ENCODE assay signal across 17 mouse cellular contexts in genomic region chr6:33078260-33078936, GRCm38 (mm10). TPM values are rescaled to one million over a fixed set of nuclear protein-coding genes. Genes with fewer than 3 reads are reported as not detected.
DNase-seq lines count a peak whose midpoint lies in the region; ATAC-seq lines count a peak whose summit lies in the region.
"Had no signal": no experiment of that assay in that cellular context is flagged by ENCODE, and none has a peak within 500 bp of the region (broad histone marks: within the 10 kb centered on the region; RNA-seq: fewer than 3 reads in every experiment).

No protein-coding gene starts in this region.

- peak overlapping the region; percentile 52 for H3K4me2 ChIP-seq in kidney, embryonic 16.5 days (replicated peaks; ENCODE audit: low read depth, low read length)
- H3K4me2 ChIP-seq in neural tube, embryonic 13.5 days = peak overlapping the region; percentile 42
- H3K4me2 ChIP-seq: embryonic facial prominence, embryonic 13.5 days; limb, embryonic 15.5 days had no signal

- H3K9me3 ChIP-seq in kidney, embryonic 16.5 days (ENCODE audit: low read length) = 0 out of 2 replicates have a peak, but pooled peaks cover 6% of the 10 kb centered on the region
- no peaks in the 10 kb centered on the region for H3K9me3 ChIP-seq in neural tube, embryonic 13.5 days
- H3K9me3 ChIP-seq: embryonic facial prominence, embryonic 13.5 days; limb, embryonic 15.5 days had no signal

- H3K36me3 ChIP-seq in kidney, embryonic 16.5 days (ENCODE audit: insufficient read depth, low read length) = no peaks in the 10 kb centered on the region
- no peaks in the 10 kb centered on the region for H3K36me3 ChIP-seq in neural tube, embryonic 13.5 days
- H3K36me3 ChIP-seq: embryonic facial prominence, embryonic 13.5 days; limb, embryonic 15.5 days had no signal

- intact Hi-C loops in heart, postnatal 10 days (cut with DNase I) = no loop called here

- 15% methylated on average over 19 of the region's 19 CpGs for WGBS in kidney, embryonic 16.5 days
- WGBS in neural tube, embryonic 13.5 days = 30% methylated on average over 19 of the region's 19 CpGs

- 0 out of 2 replicates have a peak overlapping the region, but pooled peaks have one; percentile 34 for H3K27ac ChIP-seq in kidney, embryonic 16.5 days (ENCODE audit: low read length)
- H3K27ac ChIP-seq in neural tube, embryonic 13.5 days (replicated peaks) = 0 out of 2 replicates have a peak overlapping the region, but pooled peaks have one; percentile 49
- H3K27ac ChIP-seq: embryonic facial prominence, embryonic 13.5 days; limb, embryonic 15.5 days; macrophage had no signal

- ATAC-seq in kidney, embryonic 16.5 days (ENCODE audit: low FRiP score, low TSS enrichment) = peak; percentile 93
- ATAC-seq in neural tube, embryonic 13.5 days (ENCODE audit: low read depth) = peak; percentile 50; the same call in 1 of the 2 replicates
- ATAC-seq: liver, postnatal 0 days had no signal

- DNase-seq in adrenal gland, postnatal 14 days = peak; percentile 7
- no peak for DNase-seq in adrenal gland, postnatal 4 days (ENCODE audit: low spot score in 2 of 2)
- DNase-seq in kidney, postnatal 14 days = no peak
- DNase-seq in kidney, postnatal 36 days = peak; percentile 3 to 5
- no peak for DNase-seq in lung, adult 18-20 months
- DNase-seq in heart, postnatal 10 days = no peak
- DNase-seq: adrenal gland, postnatal 25 days; cerebellum, postnatal 25 days; gastrocnemius, postnatal 14 days; liver, postnatal 0 days; midbrain, embryonic 14.5 days; thymus, postnatal 25 days had no signal

- peaks cover 12% of the 10 kb centered on the region; the same call in 1 of the 2 replicates for H3K4me1 ChIP-seq in kidney, embryonic 16.5 days (ENCODE audit: insufficient read depth, low read length)
- H3K4me1 ChIP-seq in neural tube, embryonic 13.5 days (replicated peaks) = peaks cover 13% of the 10 kb centered on the region
- H3K4me1 ChIP-seq: embryonic facial prominence, embryonic 13.5 days; limb, embryonic 15.5 days had no signal

- H3K9ac ChIP-seq in kidney, embryonic 16.5 days (replicated peaks; ENCODE audit: low read length) = peak overlapping the region; percentile 39
- H3K9ac ChIP-seq in neural tube, embryonic 13.5 days = peak overlapping the region; percentile 50; the same call in 1 of the 2 replicates
- H3K9ac ChIP-seq: embryonic facial prominence, embryonic 13.5 days; limb, embryonic 15.5 days; liver, postnatal 0 days had no signal

- H3K4me3 ChIP-seq in kidney, embryonic 16.5 days (ENCODE audit: low read length) = peak overlapping the region; percentile 29
- H3K4me3 ChIP-seq in neural tube, embryonic 13.5 days = peak overlapping the region; percentile 10
- H3K4me3 ChIP-seq: embryonic facial prominence, embryonic 13.5 days; limb, embryonic 15.5 days had no signal

- no peaks in the 10 kb centered on the region for H3K27me3 ChIP-seq in kidney, embryonic 16.5 days (ENCODE audit: insufficient read depth, low read length)
- H3K27me3 ChIP-seq in neural tube, embryonic 13.5 days = no peaks in the 10 kb centered on the region
- H3K27me3 ChIP-seq: embryonic facial prominence, embryonic 13.5 days; limb, embryonic 15.5 days had no signal

RNA-seq across cellular contexts. Expression of gene Chchd3, which starts 18.3 kb away (rescaled TPM):
- total RNA-seq in adrenal gland, postnatal 14 days (2021) = 274 and 287 TPM in 2 replicates
- 100 to 1,000 TPM; 166 to 183 TPM for total RNA-seq in adrenal gland, postnatal 4 days (2021)
- 128 and 129 TPM in 2 replicates for polyA plus RNA-seq in kidney, embryonic 16.5 days (2015; fragmentation: Nextera tagmentation; extraction: Ambion mirVana)
- polyA plus RNA-seq in neural tube, embryonic 13.5 days (2015; fragmentation: Nextera tagmentation; extraction: Ambion mirVana) = 112 and 118 TPM in 2 replicates
- 100 to 1,000 TPM; 444 to 445 TPM for total RNA-seq in heart, postnatal 10 days (2021)

Comparison
In these comparisons a context has a peak if more than half of its experiments do, and no peak if none do; other contexts are left out.
1. DNase-seq: peak in adrenal gland, postnatal 14 days (single experiment) and kidney, postnatal 36 days (2 of 2); none in adrenal gland, postnatal 4 days (0 of 2), kidney, postnatal 14 days (single experiment), lung, adult 18-20 months (0 of 2) and heart, postnatal 10 days (0 of 2).